Mouse (Mus musculus) layer of hippocampus, adult 18-20 months (tissue): ENCODE measurements at regions not wholly inside any gene's neighbourhood (a gene's known extent, or its start where the extent isn't known, plus 50 kb on each side); places are given as distances from the start of the nearest gene placed in this dataset.

Experiments
- DNase-seq, 2 experiments: peaks; one replicate each; pipeline ENCODE4 v3.0.0; 2022; ENCODE audit warnings: low spot score in 2 of 2

GRCm38 (mm10) chr8:34756916-34757315 lies 645.4 kb upstream of the Gm10131 start:
- no peak for DNase-seq

GRCm38 (mm10) chr8:34756171-34756570 lies 644.6 kb upstream of the Gm10131 start:
- DNase-seq: no peak

GRCm38 (mm10) chr8:34755480-34755879 lies 643.9 kb upstream of the Gm10131 start:
- no peak for DNase-seq

- no peak for DNase-seq
Measured at GRCm38 (mm10) chr8:34753046-34753445, 641.5 kb upstream of the Gm10131 start.

GRCm38 (mm10) chr8:34748521-34748920 lies 637.0 kb upstream of the Gm10131 start:
- no peak for DNase-seq

- DNase-seq: no peak
Measured at GRCm38 (mm10) chr8:34745706-34746105, 634.2 kb upstream of the Gm10131 start.

- DNase-seq: no peak
Measured at GRCm38 (mm10) chr8:34744682-34745081, 633.1 kb upstream of the Gm10131 start.

GRCm38 (mm10) chr8:34744179-34744578 lies 632.6 kb upstream of the Gm10131 start:
- no peak for DNase-seq

- DNase-seq: no peak
Measured at GRCm38 (mm10) chr8:34743137-34743536, 631.6 kb upstream of the Gm10131 start.

GRCm38 (mm10) chr8:34740836-34741235 lies 629.3 kb upstream of the Gm10131 start:
- no peak for DNase-seq

- DNase-seq: no peak
Measured at GRCm38 (mm10) chr8:34739836-34740804, 628.6 kb upstream of the Gm10131 start.

- DNase-seq: no peak
Measured at GRCm38 (mm10) chr8:34736214-34736613, 624.7 kb upstream of the Gm10131 start.

GRCm38 (mm10) chr8:34735006-34735405 lies 623.5 kb upstream of the Gm10131 start:
- DNase-seq: no peak

GRCm38 (mm10) chr8:34732808-34733207 lies 621.3 kb upstream of the Gm10131 start:
- no peak for DNase-seq

GRCm38 (mm10) chr8:34732362-34732761 lies 620.8 kb upstream of the Gm10131 start:
- DNase-seq: no peak

GRCm38 (mm10) chr8:34731096-34731999 lies 619.8 kb upstream of the Gm10131 start:
- DNase-seq: no peak

GRCm38 (mm10) chr8:34729585-34729984 lies 618.0 kb upstream of the Gm10131 start:
- DNase-seq: no peak

GRCm38 (mm10) chr8:34727699-34728098 lies 616.2 kb upstream of the Gm10131 start:
- no peak for DNase-seq

GRCm38 (mm10) chr8:34726145-34726767 lies 614.7 kb upstream of the Gm10131 start:
- no peak for DNase-seq

- no peak for DNase-seq
Measured at GRCm38 (mm10) chr8:34725546-34725945, 614.0 kb upstream of the Gm10131 start.
